Mouse (Mus musculus) lung, postnatal 10 days (tissue): Measurements from ENCODE around the gene Hist1h2br.
"Not testable (repeated sequence)": the region's sequence is repeated elsewhere in the genome, so short reads cannot be mapped to it uniquely, and the experiment has no call there.

Experiments used
- DNase-seq: peaks from one replicate; pipeline ENCODE4 v3.0.0; 2021

Gene Hist1h2br

GRCm38 (mm10) chr13:21847883-21848282, 14.3 kb downstream of the Hist1h2br start:
- no peak for DNase-seq

- DNase-seq = not testable (repeated sequence)
Measured at GRCm38 (mm10) chr13:21850696-21851095, 17.2 kb downstream of the Hist1h2br start.

DNA sequence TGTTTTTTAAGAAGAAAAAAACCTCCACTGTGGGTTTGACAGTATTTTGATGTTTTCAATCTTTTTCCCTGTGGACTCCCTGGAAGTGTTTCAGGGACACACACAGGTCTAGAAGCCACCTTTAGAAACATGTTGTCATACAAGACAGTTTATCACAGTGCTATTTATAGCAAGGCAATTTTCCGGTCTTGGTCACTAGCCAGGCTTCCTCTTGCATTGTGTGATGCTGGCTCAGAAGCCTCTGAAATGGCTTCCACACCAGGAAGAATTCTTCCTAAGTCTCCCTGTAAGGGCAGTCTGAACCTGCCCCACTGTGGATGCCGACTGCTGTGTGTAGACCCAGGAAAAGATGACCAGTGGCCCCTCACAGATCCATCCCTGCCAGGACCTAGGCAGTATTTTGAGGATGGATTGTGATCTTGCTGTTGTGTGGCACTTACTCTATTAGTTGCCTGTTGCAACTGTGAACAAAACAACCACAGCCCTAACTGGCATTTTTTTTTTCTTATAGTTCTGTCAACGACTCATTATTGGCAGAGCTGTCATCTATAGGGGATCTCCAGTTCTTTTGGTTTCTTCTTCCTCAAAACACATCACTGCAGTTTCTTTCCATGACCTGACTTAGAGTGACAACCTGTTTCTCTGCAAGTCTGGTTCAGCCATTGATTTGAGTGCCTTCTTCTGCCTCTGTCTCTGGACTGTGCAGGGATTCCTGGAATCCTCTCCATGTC, 18.8 kb downstream of the Hist1h2br start:
- peak; percentile 25 for DNase-seq

DNA sequence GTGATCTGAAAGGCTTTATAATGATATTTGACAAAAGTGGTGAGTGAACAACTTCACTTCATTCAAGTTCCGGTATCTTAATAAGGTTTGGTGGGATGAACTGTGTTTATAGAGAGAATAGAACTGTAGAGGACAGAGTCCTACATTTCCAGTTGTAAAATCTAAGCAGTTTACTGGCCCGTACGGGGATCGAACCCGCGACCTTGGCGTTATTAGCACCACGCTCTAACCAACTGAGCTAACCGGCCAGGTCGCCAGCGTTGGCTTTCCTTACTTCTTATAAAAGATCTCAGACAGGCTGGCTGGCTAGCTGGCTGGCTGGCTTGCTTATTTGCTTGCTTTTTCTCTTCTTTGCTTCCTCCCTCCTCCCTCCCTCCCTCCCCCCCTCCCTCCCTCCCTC, 21.6 kb downstream of the Hist1h2br start:
- DNase-seq = peak; percentile 15

GRCm38 (mm10) chr13:21855698-21856162, 22.2 kb downstream of the Hist1h2br start:
- no peak for DNase-seq

DNA sequence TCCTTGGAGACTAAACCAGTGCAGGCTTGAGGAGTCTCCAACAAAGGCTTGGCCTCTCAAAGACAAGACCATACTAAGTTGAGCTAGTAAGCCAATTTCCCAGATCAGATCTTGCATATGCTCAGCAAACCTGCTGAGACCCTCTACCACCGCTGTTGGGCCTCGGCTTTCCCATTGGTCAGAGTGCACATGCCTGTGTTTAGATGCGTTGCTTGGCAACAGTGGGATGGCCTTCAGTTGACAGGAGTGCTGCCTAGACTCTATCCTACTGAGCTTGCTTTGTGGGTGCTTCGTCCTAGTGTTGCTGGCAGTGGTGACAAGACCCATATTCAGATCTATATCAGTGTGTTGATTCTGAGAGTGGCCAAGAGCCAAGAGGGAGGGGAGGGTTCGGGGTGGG, 28.1 kb downstream of the Hist1h2br start:
- no peak for DNase-seq

DNA sequence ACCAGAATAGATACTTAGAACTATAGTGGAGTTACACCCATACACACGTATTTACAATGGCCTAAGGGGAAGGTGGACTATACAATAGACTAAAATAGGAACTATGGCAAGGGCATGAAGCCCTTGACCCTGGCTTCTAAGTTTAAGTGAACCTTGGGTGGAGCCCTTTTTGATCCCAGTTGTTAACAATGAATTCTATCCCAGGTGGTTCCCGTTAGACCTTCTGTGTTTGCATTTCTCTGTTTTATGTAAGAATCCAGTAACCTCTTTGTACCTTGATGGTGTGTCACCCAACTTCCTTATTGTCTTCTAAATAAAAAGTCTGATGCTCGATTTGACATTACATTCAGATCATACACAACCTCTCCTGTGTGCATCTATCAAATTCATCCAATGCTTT, 32.0 kb downstream of the Hist1h2br start:
- DNase-seq = not testable (repeated sequence)

DNA sequence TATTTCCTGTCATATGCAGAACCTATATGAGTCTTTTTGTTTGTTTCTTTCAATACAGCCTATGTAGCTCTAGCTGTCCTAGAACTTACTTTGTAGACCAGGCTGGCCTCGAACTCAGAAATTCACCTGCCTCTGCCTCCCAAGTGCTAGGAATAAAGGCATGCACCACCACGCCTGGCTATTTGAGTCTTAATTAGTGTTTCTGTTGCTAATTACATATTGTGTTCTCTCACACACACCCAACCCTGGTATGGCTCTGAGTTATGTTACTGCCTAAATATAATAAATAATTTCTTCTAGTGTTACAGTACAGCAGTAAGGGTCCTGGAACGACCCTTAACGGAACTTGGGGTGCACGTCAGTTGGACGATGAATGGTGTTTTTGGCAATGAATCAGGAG, 47.2 kb downstream of the Hist1h2br start:
- DNase-seq = no peak

- DNase-seq = peak; percentile 9
Measured at GRCm38 (mm10) chr13:21881878-21882669, 48.5 kb downstream of the Hist1h2br start.

GRCm38 (mm10) chr13:21882760-21883405, 49.3 kb downstream of the Hist1h2br start:
- DNase-seq = peak; percentile 37

- no peak for DNase-seq
Measured at GRCm38 (mm10) chr13:21883407-21883806, 49.9 kb downstream of the Hist1h2br start.

- no peak for DNase-seq
Measured at GRCm38 (mm10) chr13:21884586-21884985, 51.0 kb downstream of the Hist1h2br start.
